Mouse (Mus musculus) kidney, embryonic 16.5 days (tissue): ENCODE results near the gene Brk1. TPM values are rescaled to one million over a fixed set of nuclear protein-coding genes. Genes with fewer than 3 reads are reported as not detected.
A peak's percentile ranks its signal among the peaks of the same experiment; 100 is the strongest.

Source experiments
- ATAC-seq: fragments of 200-750 bp; cut with Nextera tagmentation; 2 replicates; pipeline ENCODE4 v1.8.0; 2017; ENCODE audit warnings: moderate TSS enrichment; ENCODE audit not compliant: low FRiP score, low TSS enrichment
- H3K27ac ChIP-seq: fragments of 300-500 bp; sonication (generic); 2 replicates; pipeline ENCODE4 v1.5.1; 2014; ENCODE audit warnings: low read length
- H3K27me3 ChIP-seq: fragments of 300-500 bp; sonication (generic); 2 replicates; pipeline ENCODE4 v1.6.1; 2014; ENCODE audit warnings: low read length, control low read depth, mixed read lengths; ENCODE audit not compliant: insufficient read depth
- H3K36me3 ChIP-seq: fragments of 300-500 bp; sonication (generic); 2 replicates; pipeline ENCODE4 v1.6.1; 2014; ENCODE audit warnings: low read length, control low read depth, mixed read lengths; ENCODE audit not compliant: insufficient read depth
- H3K4me1 ChIP-seq: fragments of 300-500 bp; sonication (generic); 2 replicates; pipeline ENCODE4 v1.6.1; 2014; ENCODE audit warnings: low read length, control low read depth, mixed read lengths; ENCODE audit not compliant: insufficient read depth
- H3K4me2 ChIP-seq: fragments of 300-500 bp; sonication (generic); replicated peaks from 2 replicates; pipeline ENCODE4 v1.6.1; 2014; ENCODE audit warnings: low read depth, low read length
- H3K4me3 ChIP-seq: fragments of 300-500 bp; sonication (generic); 2 replicates; pipeline ENCODE4 v1.5.1; 2014; ENCODE audit warnings: mild to moderate bottlenecking, low read length
- H3K9ac ChIP-seq: fragments of 300-500 bp; sonication (generic); replicated peaks from 2 replicates; pipeline ENCODE4 v1.6.1; 2014; ENCODE audit warnings: low read length
- H3K9me3 ChIP-seq: fragments of 300-500 bp; sonication (generic); 2 replicates; pipeline ENCODE4 v1.6.1; 2016; ENCODE audit warnings: low read length, control low read depth
- WGBS: fragments of 180-500 bp; shearing (Covaris S2); extraction: QIAGEN DNeasy Blood & Tissue Kit; methylation state at CpG from one replicate; pipeline ENCODE4 v1.1.7; 2014; 5-methylcytosine and 5-hydroxymethylcytosine counted together
- polyA plus RNA-seq: library from polyadenylated mRNA; unstranded; fragments of >200 nt; fragmentation: Nextera tagmentation; extraction: Ambion mirVana; gene quantifications from 2 replicates; pipeline ENCODE4 v1.2.1, GENCODE M21; 2015

The Brk1 gene
- polyA plus RNA-seq, result 221 and 224 TPM in 2 replicates

DNA sequence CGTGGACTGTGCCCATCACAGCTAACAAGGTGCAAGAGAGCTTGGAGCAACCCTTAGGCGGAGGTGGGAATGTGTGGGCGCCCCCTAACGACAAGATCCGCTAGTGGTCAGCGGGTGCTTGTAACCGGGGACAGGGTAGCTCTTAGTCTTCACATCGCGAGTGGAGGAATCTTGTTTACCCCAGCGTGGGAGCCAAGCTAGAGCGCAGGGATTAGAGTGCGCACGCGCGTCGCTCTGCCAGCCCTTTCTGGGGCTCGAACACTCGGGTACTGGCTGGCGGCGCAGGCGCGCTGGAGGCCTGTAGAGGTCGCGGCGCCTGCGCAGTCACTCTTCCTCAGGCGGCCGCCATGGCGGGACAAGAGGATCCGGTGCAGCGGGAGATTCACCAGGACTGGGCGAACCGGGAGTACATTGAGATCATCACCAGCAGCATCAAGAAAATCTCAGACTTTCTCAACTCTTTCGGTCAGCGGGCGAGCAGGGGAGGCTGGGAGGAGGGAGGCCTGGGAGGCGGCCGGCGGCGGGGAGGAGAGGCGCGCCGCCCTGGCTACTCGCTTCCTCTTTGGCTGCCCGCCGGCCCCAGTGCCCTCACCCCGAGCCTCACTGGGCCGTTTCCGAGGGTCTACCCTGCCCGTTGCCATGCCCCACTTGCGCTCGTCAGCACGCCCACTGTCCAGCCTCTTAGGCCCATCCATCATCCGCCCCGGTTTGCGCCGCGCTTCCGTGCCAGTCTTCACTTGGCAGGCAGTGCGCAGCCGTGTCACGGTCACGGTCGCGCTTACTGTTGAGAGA is at the start of gene Brk1:
Brk1 (plus strand) TSS at position 341 of the 792 bp plus-strand sequence.
- H3K9ac ChIP-seq, result peak within 1 kb of the TSS; percentile 90
- 0 out of 2 replicates have a peak, but pooled peaks cover 4% of the 10 kb centered on the region for H3K36me3 ChIP-seq
- H3K9me3 ChIP-seq, result no peaks in the 10 kb centered on the region
- no peaks in the 10 kb centered on the region for H3K27me3 ChIP-seq
- H3K4me1 ChIP-seq, result peaks cover 16% of the 10 kb centered on the region; the same call in 1 of the 2 replicates
- H3K4me3 ChIP-seq, result peak within 1 kb of the TSS; percentile 88
- WGBS, result under 1% methylated on average over 65 of the region's 65 CpGs
- ATAC-seq, result peak; percentile 91
- H3K4me2 ChIP-seq, result peak within 1 kb of the TSS; percentile 80
- H3K27ac ChIP-seq, result peak within 1 kb of the TSS; percentile 86

DNA sequence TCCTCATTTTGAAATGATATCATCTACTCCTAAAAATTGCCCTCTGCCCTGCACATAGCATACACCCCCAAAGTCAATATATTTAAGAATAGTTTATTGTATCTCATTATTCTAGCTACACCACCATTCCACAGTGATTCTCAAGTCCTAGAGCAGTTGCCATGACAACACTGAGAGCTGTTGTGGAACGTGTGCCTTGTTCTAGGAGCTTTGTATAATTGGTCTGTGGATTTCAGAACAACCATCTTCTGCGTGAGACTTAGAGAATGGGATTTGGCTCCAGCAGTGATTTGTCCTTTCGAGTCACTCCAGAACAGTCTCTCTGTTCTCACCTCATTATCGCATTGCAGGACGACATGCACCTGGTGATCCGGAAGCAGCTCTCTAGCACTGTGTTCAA is 44.8 kb upstream of the Brk1 start:
- Histone ChIP-seq H3K27me3 (no peaks in the 10 kb centered on the region), H3K4me3 (no peak overlapping the region), H3K27ac (no peak overlapping the region), H3K4me1 (no peaks in the 10 kb centered on the region), H3K9me3 (no peaks in the 10 kb centered on the region), H3K4me2 (no peak overlapping the region), H3K9ac (no peak overlapping the region), H3K36me3 (no peaks in the 10 kb centered on the region)
- 88% methylated on average over 6 of the region's 6 CpGs for WGBS
- no peak for ATAC-seq

DNA sequence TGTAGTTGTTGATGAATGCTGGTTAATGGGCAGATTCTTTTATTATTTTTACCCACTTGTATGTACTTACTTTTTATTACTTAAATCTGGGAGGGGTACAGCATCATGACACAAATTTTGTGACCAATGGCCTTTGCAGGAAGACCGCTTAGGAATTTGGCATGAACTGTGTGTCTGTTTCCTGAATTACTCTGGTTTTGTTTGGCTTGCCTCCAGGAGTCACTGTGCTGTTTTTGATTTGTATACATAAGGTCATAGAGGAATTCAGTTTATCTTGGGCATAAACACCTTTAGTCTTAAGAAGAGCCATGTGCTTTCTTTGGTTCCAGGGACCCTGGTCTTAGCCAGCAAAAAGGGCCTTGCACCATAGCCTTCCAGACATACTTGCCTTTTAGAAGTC is 40.0 kb upstream of the Brk1 start:
- Histone ChIP-seq H3K4me3 (no peak overlapping the region), H3K4me1 (no peaks in the 10 kb centered on the region), H3K27ac (no peak overlapping the region), H3K9me3 (no peaks in the 10 kb centered on the region), H3K27me3 (no peaks in the 10 kb centered on the region), H3K36me3 (0 out of 2 replicates have a peak, but pooled peaks cover 9% of the 10 kb centered on the region), H3K9ac (no peak overlapping the region), H3K4me2 (no peak overlapping the region)
- no peak for ATAC-seq
- 67% methylated on average over 1 of the region's 1 CpGs for WGBS

DNA sequence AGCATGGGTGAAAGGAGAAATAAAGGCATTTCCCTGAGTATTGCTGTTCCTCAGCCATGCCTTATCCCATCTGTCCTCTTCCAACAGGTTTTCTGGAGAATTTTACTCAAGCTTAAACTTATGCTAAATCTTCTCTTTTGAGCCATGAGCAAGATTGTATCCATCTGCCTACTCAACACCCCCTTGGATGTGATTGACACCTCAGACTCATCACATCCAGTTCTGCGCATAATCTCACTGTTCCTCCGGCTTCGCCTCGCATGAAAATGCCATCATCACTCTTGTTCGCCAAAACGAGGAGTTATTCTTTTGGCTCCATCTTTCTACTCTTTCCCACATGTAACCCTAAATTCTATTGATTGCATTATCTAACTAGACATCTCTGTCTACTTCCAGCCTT is 28.5 kb upstream of the Brk1 start:
- no peak for ATAC-seq
- H3K27ac ChIP-seq, result no peak overlapping the region
- no peaks in the 10 kb centered on the region for H3K27me3 ChIP-seq
- WGBS, result 98% methylated on average over 6 of the region's 6 CpGs
- H3K36me3 ChIP-seq, result peaks cover 18% of the 10 kb centered on the region
- no peaks in the 10 kb centered on the region for H3K9me3 ChIP-seq
- H3K4me3 ChIP-seq, result no peak overlapping the region
- no peak overlapping the region for H3K4me2 ChIP-seq
- H3K4me1 ChIP-seq, result no peaks in the 10 kb centered on the region
- no peak overlapping the region for H3K9ac ChIP-seq

DNA sequence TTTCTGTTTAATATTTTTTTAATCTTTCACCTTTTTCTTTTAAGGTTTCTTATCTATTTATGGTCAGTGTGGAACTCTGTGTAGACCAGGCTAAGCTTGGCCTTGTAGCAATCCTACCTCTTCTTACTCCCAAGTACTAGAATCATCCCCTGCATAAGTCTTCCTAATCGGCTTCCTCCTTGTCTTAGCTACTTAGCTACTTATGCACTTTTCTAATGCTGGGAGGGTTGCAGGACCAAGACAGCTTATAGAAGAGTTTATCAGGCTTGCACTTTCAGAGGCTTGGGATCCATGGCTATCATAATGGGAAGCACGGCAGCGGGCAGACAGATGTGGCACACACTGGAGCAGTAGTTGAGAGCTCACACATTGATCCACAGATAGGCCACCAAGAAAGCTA is 25.3 kb upstream of the Brk1 start:
- Histone ChIP-seq H3K9ac (no peak overlapping the region), H3K4me2 (no peak overlapping the region), H3K4me1 (no peaks in the 10 kb centered on the region), H3K27me3 (no peaks in the 10 kb centered on the region), H3K9me3 (no peaks in the 10 kb centered on the region), H3K4me3 (no peak overlapping the region), H3K27ac (no peak overlapping the region), H3K36me3 (peaks cover 13% of the 10 kb centered on the region)
- 98% methylated on average over 3 of the region's 3 CpGs for whole genome bisulfite sequencing
- ATAC-seq, result no peak

DNA sequence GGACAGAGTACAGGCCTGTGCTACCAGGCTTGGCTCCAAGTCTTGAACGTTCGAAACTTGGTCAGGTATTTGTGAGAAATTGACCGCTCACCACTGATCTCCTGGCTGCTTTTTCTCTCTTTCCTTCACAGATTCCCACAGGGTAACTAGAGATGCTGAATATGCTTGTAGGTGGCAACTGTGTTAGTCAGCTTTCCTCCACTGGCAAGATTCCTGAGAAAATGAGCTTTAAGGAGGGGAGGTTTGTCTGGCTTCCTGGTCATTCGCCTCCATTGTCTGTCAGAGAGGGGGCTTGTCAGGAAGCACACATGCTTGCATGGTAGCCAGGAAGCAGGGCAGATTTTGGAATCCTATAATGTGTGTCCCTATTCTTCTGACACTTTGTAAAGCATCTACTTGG is 21.5 kb upstream of the Brk1 start:
- no peak overlapping the region for H3K9ac ChIP-seq
- no peaks in the 10 kb centered on the region for H3K27me3 ChIP-seq
- WGBS, result 89% methylated on average over 4 of the region's 4 CpGs
- no peaks in the 10 kb centered on the region for H3K9me3 ChIP-seq
- no peak overlapping the region for H3K4me3 ChIP-seq
- no peak overlapping the region for H3K27ac ChIP-seq
- H3K4me2 ChIP-seq, result no peak overlapping the region
- no peaks in the 10 kb centered on the region for H3K4me1 ChIP-seq
- peaks cover 4% of the 10 kb centered on the region; the same call in 1 of the 2 replicates for H3K36me3 ChIP-seq
- no peak for ATAC-seq

DNA sequence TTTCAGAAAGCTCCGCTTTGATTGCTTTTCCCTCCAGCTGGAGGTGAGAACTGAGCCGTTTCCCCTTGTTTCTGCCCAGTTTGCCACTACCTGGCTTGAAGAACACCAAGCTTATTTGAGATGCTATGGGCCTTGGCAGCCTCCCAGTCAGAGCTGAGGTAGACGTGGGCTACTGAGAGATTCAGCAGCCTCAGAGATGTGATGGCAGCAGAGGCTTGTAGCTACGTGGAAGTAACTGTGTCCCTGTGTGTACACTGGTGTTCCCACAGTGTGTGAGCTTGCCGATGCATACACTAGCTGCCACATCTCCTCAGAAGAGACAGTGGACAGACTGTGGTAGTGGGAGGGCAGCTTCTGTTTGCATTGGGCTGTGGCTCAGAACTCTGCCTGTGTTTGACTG is 19.5 kb upstream of the Brk1 start:
- no peak overlapping the region for H3K4me2 ChIP-seq
- no peaks in the 10 kb centered on the region for H3K9me3 ChIP-seq
- H3K4me1 ChIP-seq, result no peaks in the 10 kb centered on the region
- H3K27ac ChIP-seq, result no peak overlapping the region
- no peaks in the 10 kb centered on the region for H3K27me3 ChIP-seq
- WGBS, result 83% methylated on average over 5 of the region's 5 CpGs
- no peak overlapping the region for H3K9ac ChIP-seq
- no peaks in the 10 kb centered on the region for H3K36me3 ChIP-seq
- no peak overlapping the region for H3K4me3 ChIP-seq
- no peak for ATAC-seq

DNA sequence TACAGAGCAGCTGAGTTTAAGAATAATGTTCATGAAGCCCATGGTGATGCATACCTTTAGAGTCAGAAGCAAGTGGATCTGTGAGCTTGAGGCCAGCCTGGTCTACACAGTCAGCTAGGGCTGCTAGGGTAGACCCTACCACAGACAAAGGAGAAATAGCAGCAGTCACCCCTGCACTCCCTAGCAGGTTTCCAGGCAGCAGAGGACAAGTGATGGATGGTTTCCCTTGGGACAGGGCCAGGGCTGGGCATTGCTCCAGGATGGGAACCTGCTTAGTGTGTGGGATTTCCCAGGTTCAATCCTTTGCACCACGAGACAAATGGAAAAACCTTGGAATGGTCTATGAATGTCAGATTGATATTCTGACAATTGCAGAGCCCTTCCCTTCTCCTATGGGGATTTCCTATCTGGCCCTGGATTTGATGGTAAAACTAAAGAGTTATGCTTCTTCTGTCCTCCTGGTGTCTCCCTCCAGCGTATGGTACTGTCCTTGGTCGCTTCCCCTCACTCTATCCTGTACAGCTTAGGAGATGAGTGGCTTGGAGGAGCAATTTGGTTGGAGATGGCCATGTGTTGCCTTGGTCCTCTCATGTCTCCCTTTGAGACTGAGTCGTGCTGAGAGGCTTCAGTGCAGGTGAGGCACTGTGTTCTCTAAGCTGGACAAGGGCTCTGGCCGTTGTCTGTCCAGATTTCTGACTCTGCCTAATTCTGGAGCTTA is 17.9 kb upstream of the Brk1 start:
- no peaks in the 10 kb centered on the region for H3K4me1 ChIP-seq
- H3K4me3 ChIP-seq, result no peak overlapping the region
- no peaks in the 10 kb centered on the region for H3K27me3 ChIP-seq
- no peaks in the 10 kb centered on the region for H3K36me3 ChIP-seq
- no peak overlapping the region for H3K4me2 ChIP-seq
- peak; percentile 73 for ATAC-seq
- WGBS, result 66% methylated on average over 5 of the region's 5 CpGs
- no peak overlapping the region for H3K9ac ChIP-seq
- H3K27ac ChIP-seq, result no peak overlapping the region
- no peaks in the 10 kb centered on the region for H3K9me3 ChIP-seq

DNA sequence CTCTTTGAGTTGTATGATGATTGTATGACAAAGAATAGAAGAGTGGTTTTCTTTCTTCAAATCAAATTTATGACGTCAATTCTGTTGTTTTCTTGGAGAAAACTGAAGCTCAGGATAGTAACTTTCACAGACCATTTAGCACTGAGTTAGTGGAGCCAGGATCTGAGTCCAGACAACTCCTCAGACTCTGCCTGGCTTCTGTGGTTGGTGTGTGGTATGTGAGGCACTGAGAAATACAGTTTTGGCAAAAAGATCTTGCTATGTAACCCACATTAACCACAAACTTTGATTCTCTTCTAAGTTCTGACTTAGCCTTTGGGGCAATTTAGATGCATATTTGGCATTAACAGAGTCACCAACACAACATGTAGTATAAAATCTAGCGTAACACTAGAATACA is 11.9 kb upstream of the Brk1 start:
- ATAC-seq, result no peak
- Histone ChIP-seq H3K9ac (no peak overlapping the region), H3K4me1 (no peaks in the 10 kb centered on the region), H3K4me2 (no peak overlapping the region), H3K27ac (no peak overlapping the region), H3K36me3 (0 out of 2 replicates have a peak, but pooled peaks cover 3% of the 10 kb centered on the region), H3K9me3 (no peaks in the 10 kb centered on the region), H3K4me3 (no peak overlapping the region), H3K27me3 (no peaks in the 10 kb centered on the region)
- 90% methylated on average over 2 of the region's 2 CpGs for WGBS

DNA sequence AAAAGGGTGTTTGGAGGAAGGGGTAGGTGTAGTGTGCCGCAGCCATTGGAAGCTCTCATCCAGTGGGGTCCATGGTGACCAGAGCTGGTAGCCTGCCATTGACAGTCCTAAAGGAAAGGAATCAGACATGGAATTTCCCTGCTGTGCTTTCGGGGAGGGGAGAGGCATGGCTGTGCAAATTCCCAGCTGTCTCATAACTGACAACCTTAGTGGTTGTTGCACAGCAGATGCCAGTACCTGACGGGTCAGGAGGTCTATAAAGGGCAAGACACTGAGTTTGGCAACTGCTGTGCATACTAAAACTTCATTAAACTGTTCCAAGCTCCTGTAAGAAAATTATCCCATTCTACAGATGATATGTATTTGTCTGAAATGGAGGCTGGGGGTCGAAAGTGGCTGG is 6.6 kb upstream of the Brk1 start:
- H3K4me2 ChIP-seq, result no peak overlapping the region
- H3K27me3 ChIP-seq, result no peaks in the 10 kb centered on the region
- 0 out of 2 replicates have a peak, but pooled peaks cover 4% of the 10 kb centered on the region for H3K4me1 ChIP-seq
- H3K4me3 ChIP-seq, result no peak overlapping the region
- 87% methylated on average over 4 of the region's 4 CpGs for WGBS
- H3K36me3 ChIP-seq, result 0 out of 2 replicates have a peak, but pooled peaks cover 3% of the 10 kb centered on the region
- no peak overlapping the region for H3K9ac ChIP-seq
- no peak overlapping the region for H3K27ac ChIP-seq
- H3K9me3 ChIP-seq, result no peaks in the 10 kb centered on the region
- no peak for ATAC-seq
